Mouse (Mus musculus): Measurements from ENCODE around the gene Psat1.

Gene Psat1

GRCm38 (mm10) chr19:15924181-15924865 lies 22.8 kb downstream of the Psat1 start:
- DNase-seq: peak; percentile 57

- DNase-seq: peak; percentile 29
These were observed 23.7 kb downstream of the Psat1 start for GRCm38 (mm10) chr19:15923426-15923825.

- DNase-seq: no peak
These were observed 27.8 kb downstream of the Psat1 start for GRCm38 (mm10) chr19:15919336-15919735.

- peak; percentile 15 for DNase-seq
These were observed 29.0 kb downstream of the Psat1 start for GRCm38 (mm10) chr19:15918111-15918510.

- no peak for DNase-seq
These were observed 33.7 kb downstream of the Psat1 start for GRCm38 (mm10) chr19:15913249-15913997.

GRCm38 (mm10) chr19:15911441-15911840 lies 35.7 kb downstream of the Psat1 start:
- no peak for DNase-seq

GRCm38 (mm10) chr19:15910987-15911386 lies 36.1 kb downstream of the Psat1 start:
- peak; percentile 16 for DNase-seq

- no peak for DNase-seq
These were observed 36.6 kb downstream of the Psat1 start for GRCm38 (mm10) chr19:15910488-15910887.

- peak; percentile 44 for DNase-seq
These were observed 39.1 kb downstream of the Psat1 start for GRCm38 (mm10) chr19:15908016-15908415.

GRCm38 (mm10) chr19:15904734-15905133 lies 42.4 kb downstream of the Psat1 start:
- DNase-seq: peak; percentile 28

GRCm38 (mm10) chr19:15903508-15904480 lies 43.3 kb downstream of the Psat1 start:
- peak; percentile 33 for DNase-seq

GRCm38 (mm10) chr19:15895681-15896080 lies 51.5 kb downstream of the Psat1 start:
- DNase-seq: no peak

GRCm38 (mm10) chr19:15892146-15892545 lies 55.0 kb downstream of the Psat1 start:
- DNase-seq: no peak

GRCm38 (mm10) chr19:15888466-15888865 lies 58.7 kb downstream of the Psat1 start:
- no peak for DNase-seq

- DNase-seq: peak; percentile 53
These were observed 64.3 kb downstream of the Psat1 start for GRCm38 (mm10) chr19:15882705-15883426.

- no peak for DNase-seq
These were observed 66.4 kb downstream of the Psat1 start for GRCm38 (mm10) chr19:15880731-15881130.

GRCm38 (mm10) chr19:15879271-15879670 lies 67.9 kb downstream of the Psat1 start:
- no peak for DNase-seq

GRCm38 (mm10) chr19:15868865-15869698 lies 78.1 kb downstream of the Psat1 start:
- DNase-seq: no peak

- peak; percentile 59 for DNase-seq
These were observed 80.3 kb downstream of the Psat1 start for GRCm38 (mm10) chr19:15866851-15867250.

GRCm38 (mm10) chr19:15866126-15866525 lies 81.0 kb downstream of the Psat1 start:
- no peak for DNase-seq

GRCm38 (mm10) chr19:15865431-15865830 lies 81.7 kb downstream of the Psat1 start:
- DNase-seq: no peak

Data from kidney, adult 18-20 months (tissue).